Mouse (Mus musculus): ENCODE data around the gene Gas2l1. TPM values are rescaled to one million over a fixed set of nuclear protein-coding genes. Genes with fewer than 3 reads are reported as not detected.

The Gas2l1 gene
- total and polyA plus RNA-seq, 3 experiments = 41.1 to 89.0 TPM; not detected in 1

DNA sequence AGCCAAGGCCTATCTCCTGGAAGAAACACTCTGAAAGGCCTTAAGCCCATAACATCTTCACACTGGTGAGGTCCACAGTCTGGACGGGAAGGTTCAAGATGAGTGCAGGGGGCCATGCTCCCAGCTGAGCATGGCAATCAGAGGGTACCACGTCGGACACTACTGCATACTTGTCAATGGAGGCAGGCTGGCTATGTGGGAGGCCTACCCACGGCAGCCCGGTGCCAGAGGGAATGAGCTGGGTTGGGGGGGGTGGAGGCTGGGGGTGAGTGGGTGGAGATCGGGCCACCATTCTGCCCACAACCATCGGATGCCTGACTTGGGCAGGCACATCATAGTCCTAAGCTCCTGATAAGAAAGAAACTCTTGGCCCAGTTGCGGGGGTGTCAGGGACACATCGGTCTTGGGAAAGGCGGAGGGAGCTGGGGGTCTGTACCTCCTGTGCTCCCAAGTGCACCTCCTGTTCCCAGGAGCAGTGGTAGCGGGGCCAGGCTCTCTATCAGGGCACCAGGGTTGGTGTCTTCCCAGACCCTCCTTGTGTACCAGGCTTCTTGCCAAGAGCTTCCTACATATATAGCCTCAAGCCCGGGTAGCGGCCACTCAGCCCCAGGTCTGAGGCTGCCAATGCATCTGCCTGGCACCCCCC is 2.1 kb downstream of the Gas2l1 start:
- DNase-seq (ENCODE audit: low read depth, low spot score) = no peak
- Histone ChIP-seq H3K4me1 (ENCODE audit: control insufficient read depth in 1 of 2, insufficient read depth in 2 of 2, low read length in 2 of 2) (peaks cover 0 to 21% of the 10 kb centered on the region in 2 experiments; a peak in 3 of 4 replicates), H3K79me2 (ENCODE audit: control insufficient read depth, insufficient read depth, low read length, poor library complexity) (peaks cover 6% of the 10 kb centered on the region), H3K27me3 (ENCODE audit: control insufficient read depth in 1 of 2, insufficient read depth in 2 of 2, low read length in 2 of 2) (peaks cover 4 to 7% of the 10 kb centered on the region in 2 experiments), H3K27ac (ENCODE audit: control insufficient read depth, low read depth, low read length) (no peak overlapping the region), H3K36me3 (ENCODE audit: control insufficient read depth in 1 of 2, insufficient read depth in 2 of 2, low read length in 2 of 2) (peaks cover 0 to 12% of the 10 kb centered on the region in 2 experiments; a peak in 3 of 4 replicates), H3K4me3 (ENCODE audit: control insufficient read depth in 1 of 2, insufficient read depth in 1 of 2, low read depth in 2 of 2, low read length in 2 of 2) (no peak overlapping the region), H3K9ac (ENCODE audit: control insufficient read depth, low read depth, low read length, poor library complexity, severe bottlenecking) (no peak overlapping the region), H3K9me3 (replicated peaks; ENCODE audit: insufficient read depth, low read length) (no peaks in the 10 kb centered on the region)
- TF ChIP-seq CHD2 (IDR thresholded peaks at IDR 0.05; ENCODE audit: low read length) (no peak), SIN3A (IDR thresholded peaks at IDR 0.05; ENCODE audit: low read length) (no peak), MAX (IDR thresholded peaks at IDR 0.05; ENCODE audit: low read length) (no peak), MXI1 (IDR thresholded peaks at IDR 0.05; ENCODE audit: low read depth, low read length) (no peak), CTCF (IDR thresholded peaks at IDR 0.05 in 2 of 3, conservative IDR thresholded peaks at IDR 0.05 in 1 of 3; ENCODE audit: control insufficient read depth in 1 of 3, insufficient read depth in 1 of 3, low read depth in 2 of 3, low read length in 3 of 3, poor library complexity in 1 of 3, severe bottlenecking in 1 of 3) (no peak)

DNA sequence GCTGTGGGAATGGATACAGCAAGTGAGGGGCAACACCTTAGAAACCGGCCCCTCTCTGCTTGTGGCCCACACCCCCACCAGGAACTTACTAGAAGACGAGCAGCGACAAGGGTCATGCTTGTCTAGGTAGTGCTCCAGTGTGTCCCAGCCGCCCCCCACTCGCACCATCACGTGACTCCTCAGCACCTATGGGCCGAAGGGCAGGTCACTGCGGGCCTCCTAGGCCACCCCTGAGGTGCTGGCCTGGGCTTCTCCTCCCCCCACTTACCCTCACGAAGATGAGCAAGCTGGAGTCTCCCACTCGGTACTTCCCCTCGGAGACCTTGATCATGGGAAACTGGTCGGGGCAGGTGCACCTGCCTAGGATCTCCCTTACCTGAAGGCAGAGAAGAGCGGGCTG is 2.8 kb downstream of the Gas2l1 start:
- H3K4me3 ChIP-seq (ENCODE audit: control insufficient read depth in 1 of 2, insufficient read depth in 1 of 2, low read depth in 2 of 2, low read length in 2 of 2) = no peak overlapping the region
- TF ChIP-seq POLR2AphosphoS5 (IDR thresholded peaks at IDR 0.05; ENCODE audit: borderline replicate concordance, low read depth, low read length) (no peak), MYB (IDR thresholded peaks at IDR 0.05; ENCODE audit: low read depth, low read length) (no peak), BHLHE40 (IDR thresholded peaks at IDR 0.05; ENCODE audit: borderline replicate concordance, low read depth, low read length) (no peak), USF1 (IDR thresholded peaks at IDR 0.05; ENCODE audit: low read depth, low read length) (no peak)
- H3K27me3 ChIP-seq (ENCODE audit: control insufficient read depth in 1 of 2, insufficient read depth in 2 of 2, low read length in 2 of 2) = peaks cover 9 to 14% of the 10 kb centered on the region in 2 experiments
- no peak overlapping the region for H3K27ac ChIP-seq (ENCODE audit: control insufficient read depth, low read depth, low read length)
- no peaks in the 10 kb centered on the region for H3K9me3 ChIP-seq (replicated peaks; ENCODE audit: insufficient read depth, low read length)
- no peak for DNase-seq (ENCODE audit: low read depth, low spot score)
- no peak overlapping the region for H3K9ac ChIP-seq (ENCODE audit: control insufficient read depth, low read depth, low read length, poor library complexity, severe bottlenecking)
- H3K36me3 ChIP-seq (ENCODE audit: control insufficient read depth in 1 of 2, insufficient read depth in 2 of 2, low read length in 2 of 2) = peaks cover 0 to 6% of the 10 kb centered on the region in 2 experiments; a peak in 2 of 4 replicates
- H3K4me1 ChIP-seq (ENCODE audit: control insufficient read depth in 1 of 2, insufficient read depth in 2 of 2, low read length in 2 of 2) = peaks cover 0 to 18% of the 10 kb centered on the region in 2 experiments; a peak in 2 of 4 replicates
- H3K79me2 ChIP-seq (ENCODE audit: control insufficient read depth, insufficient read depth, low read length, poor library complexity) = peaks cover 6% of the 10 kb centered on the region

DNA sequence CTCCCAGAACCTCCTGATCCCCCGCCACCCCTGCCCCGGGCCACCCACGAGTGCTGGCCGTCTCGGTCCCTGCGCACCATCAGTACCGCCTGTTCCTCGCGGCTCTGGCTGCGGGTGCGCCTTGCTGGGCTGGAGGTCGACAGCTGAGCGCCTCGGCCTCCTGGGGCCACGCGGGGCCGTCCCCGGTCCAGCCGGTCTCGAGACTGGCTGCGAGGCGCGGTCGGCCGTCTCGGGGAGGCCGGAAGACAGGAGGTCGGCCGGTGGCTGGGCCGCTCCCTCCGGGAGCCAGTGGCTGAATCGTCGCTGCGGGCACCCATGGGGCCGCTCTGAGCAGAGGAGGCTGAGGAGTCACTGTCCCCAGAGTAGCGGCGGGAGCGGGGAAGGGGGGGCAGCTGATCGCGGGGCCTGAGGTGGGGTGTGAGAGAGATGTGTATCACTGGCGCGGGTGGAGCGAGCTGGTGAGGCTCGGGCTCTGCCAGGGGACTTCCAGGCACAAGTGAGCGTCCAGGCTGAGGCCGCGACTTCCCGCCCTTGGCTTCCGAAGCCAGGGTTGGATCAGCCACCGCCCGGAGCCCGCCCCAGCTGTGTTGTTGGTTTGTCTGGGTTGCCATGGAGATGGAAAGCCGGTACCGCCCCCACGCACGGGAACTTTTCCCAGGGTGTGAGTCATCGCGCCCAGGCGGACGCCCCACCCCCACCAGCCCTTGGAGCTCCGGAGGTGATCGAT is 3.6 kb downstream of the Gas2l1 start:
- peaks cover 9 to 14% of the 10 kb centered on the region in 2 experiments for H3K27me3 ChIP-seq (ENCODE audit: control insufficient read depth in 1 of 2, insufficient read depth in 2 of 2, low read length in 2 of 2)
- H3K36me3 ChIP-seq (ENCODE audit: control insufficient read depth in 1 of 2, insufficient read depth in 2 of 2, low read length in 2 of 2) = peaks cover 0 to 5% of the 10 kb centered on the region in 2 experiments; a peak in 2 of 4 replicates
- DNase-seq (ENCODE audit: low read depth, low spot score) = no peak
- no peaks in the 10 kb centered on the region for H3K9me3 ChIP-seq (replicated peaks; ENCODE audit: insufficient read depth, low read length)
- H3K9ac ChIP-seq (ENCODE audit: control insufficient read depth, low read depth, low read length, poor library complexity, severe bottlenecking) = no peak overlapping the region
- H3K4me3 ChIP-seq (ENCODE audit: control insufficient read depth in 1 of 2, insufficient read depth in 1 of 2, low read depth in 2 of 2, low read length in 2 of 2) = no peak overlapping the region
- no peak overlapping the region for H3K27ac ChIP-seq (ENCODE audit: control insufficient read depth, low read depth, low read length)
- peaks cover 0 to 15% of the 10 kb centered on the region in 2 experiments; a peak in 2 of 4 replicates for H3K4me1 ChIP-seq (ENCODE audit: control insufficient read depth in 1 of 2, insufficient read depth in 2 of 2, low read length in 2 of 2)
- TF ChIP-seq GABPA (IDR thresholded peaks at IDR 0.05; ENCODE audit: low read depth, low read length) (no peak), GATA1 (IDR thresholded peaks at IDR 0.05; ENCODE audit: low read depth, low read length) (no peak), MAFK (IDR thresholded peaks at IDR 0.05; ENCODE audit: borderline replicate concordance, low read depth, low read length) (no peak), NRF1 (IDR thresholded peaks at IDR 0.05; ENCODE audit: insufficient read depth, low read depth, low read length, poor library complexity, severe bottlenecking) (no peak), CTCF (IDR thresholded peaks at IDR 0.05 in 2 of 3, conservative IDR thresholded peaks at IDR 0.05 in 1 of 3; ENCODE audit: control insufficient read depth in 1 of 3, insufficient read depth in 1 of 3, low read depth in 2 of 3, low read length in 3 of 3, poor library complexity in 1 of 3, severe bottlenecking in 1 of 3) (no peak), ZC3H11A (IDR thresholded peaks at IDR 0.05; ENCODE audit: low read depth, low read length) (no peak), TCF12 (IDR thresholded peaks at IDR 0.05; ENCODE audit: low read depth, low read length) (no peak), MAZ (IDR thresholded peaks at IDR 0.05; ENCODE audit: low read depth, low read length) (no peak), MYC (IDR thresholded peaks at IDR 0.05; ENCODE audit: low read depth, low read length) (no peak), TBP (IDR thresholded peaks at IDR 0.05; ENCODE audit: low read depth, low read length) (no peak)
- H3K79me2 ChIP-seq (ENCODE audit: control insufficient read depth, insufficient read depth, low read length, poor library complexity) = peaks cover 6% of the 10 kb centered on the region
